Mouse (Mus musculus) retina, postnatal 7 days (tissue): ENCODE data around the gene Mat1a.

Experiments used
- DNase-seq: peaks from one replicate; pipeline ENCODE4 v3.0.0-alpha.2; 2012; ENCODE audit warnings: low read depth, low spot score

The Mat1a gene

DNA sequence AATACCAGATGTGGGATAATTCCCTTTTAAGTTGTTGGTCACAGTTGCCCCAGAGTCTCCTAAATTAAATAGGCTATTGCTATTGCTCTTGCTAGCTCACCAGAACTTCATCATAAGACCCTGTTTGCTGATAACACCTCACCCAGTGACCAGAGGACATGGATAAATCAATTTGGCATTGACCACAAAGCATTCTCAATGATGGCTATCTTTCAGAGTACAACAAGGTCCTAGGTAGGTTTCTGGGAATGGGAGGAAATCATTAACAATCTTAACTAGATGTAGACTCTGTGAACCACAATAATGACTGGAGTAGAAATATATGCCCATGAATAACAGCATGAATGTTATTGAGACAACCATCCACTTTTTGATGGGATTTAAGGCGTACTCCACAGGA is 35.9 kb downstream of the Mat1a start:
- no peak for DNase-seq

DNA sequence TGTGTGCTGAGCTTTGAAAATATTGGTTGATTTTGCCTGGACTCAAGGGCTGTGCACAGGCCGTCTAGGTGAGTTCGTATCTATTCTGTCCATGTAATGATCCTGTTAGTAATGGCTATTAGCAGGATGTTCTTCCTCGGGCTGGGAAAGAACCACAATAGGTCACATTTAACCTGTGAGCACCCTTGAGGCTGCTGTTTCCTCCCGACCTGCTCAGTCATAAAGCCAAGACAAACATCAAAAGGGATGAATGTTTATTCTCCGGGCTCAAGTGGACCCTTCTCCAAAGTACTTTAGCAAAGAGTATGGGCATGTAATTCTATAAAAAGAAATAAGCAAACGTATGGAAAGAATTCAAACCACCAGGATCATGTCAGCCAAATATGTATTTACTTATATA is 41.2 kb downstream of the Mat1a start:
- DNase-seq = no peak

DNA sequence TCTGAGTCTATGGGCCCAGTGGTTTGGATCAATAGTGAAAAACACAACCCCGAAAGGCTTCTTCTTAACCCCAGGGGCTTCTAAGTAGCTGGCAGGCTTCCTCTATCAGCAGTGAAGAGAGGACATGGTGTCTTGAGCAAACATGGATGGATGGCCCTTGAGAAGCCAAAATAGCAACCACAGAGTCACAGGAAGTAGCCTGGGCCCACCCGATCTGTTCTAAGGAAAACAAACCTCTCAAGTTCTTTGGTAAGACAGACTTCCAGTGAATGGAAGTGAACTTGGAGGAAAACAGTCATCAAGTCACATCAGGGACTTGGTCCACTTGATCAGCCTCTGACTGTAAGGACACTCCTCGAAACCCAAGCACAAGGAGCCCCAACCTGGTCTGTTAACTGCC is 42.1 kb downstream of the Mat1a start:
- DNase-seq = no peak

DNA sequence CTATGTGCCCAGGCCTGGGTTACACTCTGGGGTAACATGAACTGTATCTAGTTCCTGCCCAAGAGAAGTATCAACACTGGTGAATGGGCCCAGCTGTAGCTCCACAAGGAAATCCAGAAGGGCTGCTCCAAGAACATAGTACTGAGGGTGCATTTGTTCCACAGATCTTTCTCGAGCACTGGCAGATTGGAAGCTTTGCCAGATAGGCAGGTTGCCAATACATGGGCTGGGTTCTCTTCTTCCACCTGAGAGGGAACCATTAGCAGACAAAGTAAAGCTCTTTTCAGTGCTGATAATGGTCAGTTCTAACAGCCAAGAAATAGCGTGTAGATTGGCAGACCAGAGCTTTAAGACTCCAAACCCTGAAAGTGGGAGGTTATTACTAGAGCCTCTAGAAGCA is 42.5 kb downstream of the Mat1a start:
- DNase-seq = no peak

DNA sequence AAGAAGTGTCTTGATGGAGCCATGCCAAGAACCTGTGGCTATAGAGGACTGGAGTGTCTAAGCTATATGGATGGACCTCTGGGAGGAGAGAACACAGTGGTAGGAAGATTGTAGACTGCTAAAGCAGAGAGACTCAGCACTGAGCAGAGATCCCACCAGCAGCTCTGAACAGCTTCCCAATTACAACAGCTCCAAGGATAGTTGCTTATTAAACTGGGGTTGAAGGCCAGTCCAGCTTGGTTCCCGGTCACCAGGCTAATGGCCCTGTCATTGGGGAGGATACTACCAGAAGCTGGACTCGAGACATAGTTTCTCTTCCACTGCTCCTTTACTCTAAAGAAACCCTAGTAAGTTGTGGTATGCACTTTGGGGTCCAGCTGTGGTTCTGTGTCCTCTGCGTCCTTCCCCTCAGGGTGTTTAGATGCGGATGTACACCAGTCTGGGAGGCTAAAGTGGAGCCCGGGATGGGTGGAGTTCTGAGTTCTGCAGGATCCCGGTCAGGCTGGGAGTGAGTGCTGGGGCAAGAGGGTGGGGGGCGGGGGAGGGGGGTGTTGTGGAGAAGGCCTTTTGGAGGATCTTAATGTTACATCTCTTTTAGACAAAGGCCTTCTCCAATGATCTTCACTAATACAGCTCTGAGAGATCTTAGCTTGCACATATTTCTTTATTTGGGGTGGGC is 46.5 kb downstream of the Mat1a start, which contains the start of gene Mbl1:
Mbl1 (plus strand) TSS at position 239 of the 679 bp plus-strand sequence.
- DNase-seq = no peak

DNA sequence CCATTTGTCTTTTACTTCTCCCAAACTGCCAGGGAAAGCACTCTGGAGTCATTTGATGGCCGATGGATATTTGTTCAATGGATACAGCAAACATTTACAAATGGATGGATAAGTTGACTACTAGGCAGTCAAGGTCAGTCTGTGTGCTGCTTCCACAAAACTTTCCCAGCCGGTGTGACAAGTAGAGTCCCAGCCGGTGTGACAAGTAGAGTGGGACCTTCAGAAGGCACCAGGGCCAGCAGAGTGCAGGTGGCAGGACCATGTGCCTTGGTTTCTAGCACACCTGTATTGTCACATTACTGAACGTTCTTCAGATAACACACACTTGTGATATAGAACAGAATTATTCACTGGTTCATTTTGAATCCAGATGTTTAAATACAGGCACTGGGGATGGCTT is 55.2 kb downstream of the Mat1a start:
- DNase-seq = no peak

DNA sequence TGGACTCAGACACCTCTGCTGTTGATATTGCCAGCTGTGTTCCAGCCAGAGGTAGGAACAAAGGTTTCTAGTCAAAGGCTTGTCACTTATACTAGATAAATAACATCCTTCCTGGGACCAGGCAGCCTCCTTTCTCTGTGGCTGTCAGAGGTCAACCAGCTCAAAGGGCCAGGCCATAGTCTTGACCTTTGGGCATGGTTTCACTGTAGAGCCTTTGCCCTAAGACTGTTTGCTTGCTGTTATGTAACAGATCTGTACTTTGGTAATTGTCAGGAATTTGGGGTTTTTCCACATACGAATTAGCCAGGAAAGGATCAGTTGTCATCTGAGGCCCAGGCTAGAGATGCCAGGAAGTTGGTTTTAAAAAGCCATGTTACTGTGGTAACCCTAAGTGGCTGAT is 55.9 kb downstream of the Mat1a start:
- DNase-seq = no peak

DNA sequence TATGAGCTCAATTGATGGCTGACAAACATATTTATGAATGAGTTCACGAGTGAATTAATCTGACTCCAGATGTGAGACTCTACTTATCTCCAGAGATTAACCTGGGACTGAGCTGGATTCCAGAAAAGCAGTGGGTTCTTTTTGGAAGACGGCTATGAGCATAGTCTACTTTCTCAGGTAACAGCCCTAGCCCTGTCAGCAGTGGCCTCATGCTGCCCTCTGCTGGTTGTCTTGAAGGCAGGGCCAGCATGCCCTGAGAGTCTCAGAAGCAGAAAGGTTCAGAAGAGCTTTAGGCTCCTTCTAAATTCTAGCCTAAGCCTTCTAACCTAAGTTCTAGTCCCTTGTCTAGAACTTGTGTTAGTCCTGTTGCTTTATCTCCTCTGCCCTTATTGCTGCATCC is 57.8 kb downstream of the Mat1a start:
- peak; percentile 13 for DNase-seq

DNA sequence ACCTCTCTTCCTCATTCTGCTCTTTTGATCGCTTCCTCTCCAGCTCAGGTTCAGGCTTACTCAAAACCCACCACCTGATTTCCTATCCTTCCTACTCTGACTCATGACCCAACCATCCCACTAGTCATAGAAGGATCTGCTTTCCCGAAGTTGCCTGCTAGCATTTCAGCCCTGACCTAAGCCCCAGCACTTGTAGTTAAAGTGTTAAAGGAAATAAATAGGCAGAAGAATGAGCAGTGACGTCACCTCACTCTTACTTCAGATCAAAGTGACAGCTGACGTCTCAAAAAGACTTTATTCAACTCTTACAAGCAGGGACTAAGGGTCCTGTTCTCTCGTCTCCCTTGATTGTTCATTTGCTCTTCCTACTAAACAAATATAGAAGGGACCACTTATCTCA is 62.4 kb downstream of the Mat1a start:
- DNase-seq = no peak

DNA sequence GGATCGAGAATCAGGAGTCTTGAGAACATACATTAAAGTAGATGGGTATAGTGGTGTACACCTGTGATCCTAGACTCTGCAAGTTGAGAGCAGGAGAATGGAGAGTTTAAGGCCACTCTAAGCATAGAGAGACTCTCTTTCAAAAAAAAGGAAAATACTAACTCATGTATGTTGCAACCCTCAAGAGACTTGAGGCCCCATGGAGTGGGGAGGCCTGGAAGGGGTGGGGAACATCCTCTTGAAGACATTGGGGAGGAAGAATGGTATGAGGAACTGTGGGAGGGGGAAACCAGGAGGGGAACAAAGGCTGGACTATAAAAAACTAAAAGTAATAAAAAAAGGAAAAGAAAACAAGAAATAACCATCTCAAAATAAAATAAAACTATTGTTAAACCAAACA is 63.7 kb downstream of the Mat1a start:
- no peak for DNase-seq

DNA sequence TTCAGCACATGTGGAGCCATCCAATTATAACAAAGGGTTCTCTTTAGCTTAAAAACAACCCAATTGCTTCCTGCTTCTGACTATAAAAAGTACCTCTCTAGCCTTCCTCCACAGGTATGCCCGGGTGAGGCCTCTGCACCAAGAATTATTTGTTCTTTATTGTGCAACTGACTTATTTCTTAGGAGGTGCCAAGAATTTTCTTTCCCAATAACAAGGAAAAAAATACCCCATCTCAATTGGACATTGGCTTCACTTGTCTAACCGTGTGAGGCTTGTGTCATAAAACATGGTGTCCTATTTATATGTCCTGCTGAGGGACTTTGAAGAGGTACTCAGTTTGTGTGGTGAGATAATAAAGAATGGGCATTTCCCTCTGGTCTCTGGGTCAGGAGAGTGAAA is 65.7 kb downstream of the Mat1a start:
- DNase-seq = no peak
